Mouse (Mus musculus): Measurements from ENCODE around the gene Doc2g. TPM values are rescaled to one million over a fixed set of nuclear protein-coding genes. Genes with fewer than 3 reads are reported as not detected.

Doc2g gene
- polyA plus RNA-seq, 1 experiment from 2014 or later = 74.6 TPM

DNA sequence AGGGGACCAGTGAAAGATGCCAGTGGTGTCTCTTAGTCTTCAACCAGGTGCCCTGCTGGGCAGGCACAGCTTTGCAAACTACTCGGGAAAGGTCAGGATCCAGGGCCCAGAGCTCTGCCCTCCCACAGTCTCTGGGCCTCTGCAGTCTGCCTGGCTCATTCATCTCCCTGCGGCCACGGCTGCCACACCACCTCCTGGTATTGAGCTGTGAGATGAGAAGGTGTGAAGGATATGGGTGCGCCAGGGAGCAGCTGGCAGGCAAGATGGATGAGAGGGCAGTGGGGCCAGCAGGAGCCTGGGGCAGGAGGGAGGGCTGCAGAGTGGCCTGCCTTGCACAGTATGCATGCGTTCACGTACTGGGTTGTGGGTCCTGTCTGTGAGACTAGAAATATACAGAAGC lies 12.3 kb upstream of the Doc2g start:
- Histone ChIP-seq H3K36me3 (peaks cover 3% of the 10 kb centered on the region; the same call in 1 of the 2 replicates), H3K4me3 (no peak overlapping the region), H3K4me1 (replicated peaks) (peaks cover 13% of the 10 kb centered on the region), H3K9me3 (replicated peaks) (no peaks in the 10 kb centered on the region), H3K4me2 (no peak overlapping the region), H3K27ac (ENCODE audit: poor library complexity, severe bottlenecking) (no peak overlapping the region), H3K9ac (no peak overlapping the region; the same call in 1 of the 2 replicates), H3K27me3 (replicated peaks) (peaks cover 15% of the 10 kb centered on the region; the same call in 1 of the 2 replicates)
- ATAC-seq (ENCODE audit: insufficient number of reproducible peaks, low FRiP score) = no peak
- 54% methylated on average over 6 of the region's 6 CpGs for WGBS

DNA sequence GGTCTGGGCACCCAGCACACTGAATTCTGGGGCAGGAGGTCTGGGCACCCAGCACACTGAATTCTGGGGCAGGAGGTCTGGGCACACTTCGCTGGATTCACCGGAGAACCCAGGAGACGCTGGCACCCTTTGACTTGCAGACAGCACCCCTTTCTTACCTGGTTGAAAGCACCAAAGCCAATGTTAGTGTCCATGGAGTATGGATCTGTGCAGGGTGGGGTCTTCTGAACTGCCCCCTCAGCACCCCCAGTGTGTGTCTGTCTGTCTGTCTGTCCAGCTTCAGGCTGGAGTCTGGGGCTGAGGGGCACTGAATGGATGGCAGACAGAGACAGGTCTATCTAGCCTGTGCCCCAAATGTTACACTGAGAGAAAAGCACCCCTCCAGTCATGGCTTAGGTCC lies 11.6 kb upstream of the Doc2g start:
- Histone ChIP-seq H3K27me3 (replicated peaks) (peaks cover 15% of the 10 kb centered on the region; the same call in 1 of the 2 replicates), H3K4me3 (no peak overlapping the region), H3K4me1 (replicated peaks) (peaks cover 6% of the 10 kb centered on the region), H3K9ac (no peak overlapping the region), H3K4me2 (no peak overlapping the region), H3K36me3 (peaks cover 3% of the 10 kb centered on the region; the same call in 1 of the 2 replicates), H3K9me3 (replicated peaks) (no peaks in the 10 kb centered on the region), H3K27ac (ENCODE audit: poor library complexity, severe bottlenecking) (no peak overlapping the region)
- ATAC-seq (ENCODE audit: insufficient number of reproducible peaks, low FRiP score) = no peak
- WGBS = 89% methylated on average over 3 of the region's 3 CpGs

DNA sequence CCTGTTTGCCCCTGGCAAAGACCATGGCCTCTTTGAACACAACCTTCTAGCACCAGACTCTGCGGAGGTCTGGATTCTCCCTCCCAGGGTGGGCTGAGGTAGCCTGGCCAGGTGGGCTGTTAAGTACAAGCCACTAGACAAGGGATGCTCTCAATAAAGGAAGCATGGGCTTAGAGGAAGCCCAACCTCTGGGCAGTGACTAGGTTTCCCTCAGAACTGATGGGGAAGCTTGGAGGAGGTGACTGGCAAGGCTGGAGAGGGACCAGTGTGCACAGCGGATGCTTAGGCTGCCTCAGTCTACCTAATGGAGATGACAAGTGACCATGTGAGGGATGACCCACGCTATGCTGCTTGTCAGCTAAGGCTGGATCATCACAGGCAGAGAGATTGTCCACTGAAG lies 11.1 kb upstream of the Doc2g start:
- Histone ChIP-seq H3K27ac (ENCODE audit: poor library complexity, severe bottlenecking) (no peak overlapping the region), H3K27me3 (replicated peaks) (peaks cover 15% of the 10 kb centered on the region; the same call in 1 of the 2 replicates), H3K9me3 (replicated peaks) (no peaks in the 10 kb centered on the region), H3K9ac (no peak overlapping the region), H3K4me3 (no peak overlapping the region), H3K4me2 (no peak overlapping the region), H3K36me3 (peaks cover 3% of the 10 kb centered on the region; the same call in 1 of the 2 replicates), H3K4me1 (replicated peaks) (peaks cover 2% of the 10 kb centered on the region)
- 85% methylated on average over 3 of the region's 3 CpGs for WGBS
- no peak for ATAC-seq (ENCODE audit: insufficient number of reproducible peaks, low FRiP score)

DNA sequence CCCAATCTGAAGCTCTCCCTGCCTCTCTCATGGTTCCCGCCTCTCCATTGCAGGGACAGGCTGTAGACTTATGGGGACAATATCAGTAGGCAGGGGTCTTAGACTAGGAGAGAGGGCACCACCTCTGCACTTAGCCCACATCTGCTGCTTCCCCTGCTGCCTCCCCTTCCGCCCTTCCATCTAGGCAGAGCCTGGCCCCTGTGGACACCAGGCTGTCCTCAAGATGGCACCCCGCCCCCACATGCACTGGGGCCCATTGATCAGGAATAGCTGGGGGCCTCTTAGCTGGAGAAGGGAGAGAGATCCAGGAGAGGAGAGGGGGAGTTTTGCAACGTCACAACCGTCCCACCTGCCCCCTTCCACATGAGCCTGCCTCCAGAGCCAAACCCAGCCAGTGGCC lies 10.7 kb upstream of the Doc2g start, which contains the start of gene Tbx10:
TSS of gene Tbx10 (plus strand) at position 337 of the 400 bp plus-strand sequence.
- 41% methylated on average over 5 of the region's 5 CpGs for WGBS
- Histone ChIP-seq H3K4me2 (no peak within 1 kb of the TSS), H3K9me3 (replicated peaks) (no peaks in the 10 kb centered on the region), H3K36me3 (peaks cover 3% of the 10 kb centered on the region; the same call in 1 of the 2 replicates), H3K27ac (ENCODE audit: poor library complexity, severe bottlenecking) (no peak within 1 kb of the TSS), H3K9ac (no peak within 1 kb of the TSS), H3K27me3 (replicated peaks) (peaks cover 15% of the 10 kb centered on the region; the same call in 1 of the 2 replicates), H3K4me3 (no peak within 1 kb of the TSS), H3K4me1 (replicated peaks) (peaks cover 4% of the 10 kb centered on the region; the same call in 1 of the 2 replicates)
- ATAC-seq (ENCODE audit: insufficient number of reproducible peaks, low FRiP score) = no peak

DNA sequence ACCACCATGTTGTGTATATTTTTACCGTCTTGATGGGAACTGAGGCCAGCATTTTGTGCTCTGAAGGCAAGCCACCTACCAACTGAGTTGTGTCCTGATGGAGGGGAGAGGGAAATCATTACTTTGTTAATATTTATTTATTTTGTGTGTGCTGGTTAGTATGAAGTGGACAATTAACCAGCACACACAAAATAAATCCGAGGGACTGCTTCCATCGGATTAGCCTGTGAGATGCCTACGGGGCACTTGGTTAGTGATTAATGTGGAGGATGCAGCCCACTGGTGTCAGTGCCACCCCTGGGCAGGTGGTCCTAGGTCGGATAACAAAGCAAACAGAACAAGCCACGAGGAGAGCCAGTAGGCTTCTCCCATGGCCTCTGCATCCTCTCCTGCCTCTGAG lies 8.2 kb upstream of the Doc2g start:
- no peak for ATAC-seq (ENCODE audit: insufficient number of reproducible peaks, low FRiP score)
- no peaks in the 10 kb centered on the region for H3K9me3 ChIP-seq (replicated peaks)
- peaks cover 14% of the 10 kb centered on the region for H3K4me1 ChIP-seq (replicated peaks)
- H3K27me3 ChIP-seq (replicated peaks) = peaks cover 15% of the 10 kb centered on the region; the same call in 1 of the 2 replicates
- no peaks in the 10 kb centered on the region for H3K36me3 ChIP-seq
- no peak overlapping the region for H3K4me3 ChIP-seq
- no peak overlapping the region for H3K9ac ChIP-seq
- 66% methylated on average over 6 of the region's 6 CpGs for WGBS
- no peak overlapping the region for H3K4me2 ChIP-seq
- no peak overlapping the region for H3K27ac ChIP-seq (ENCODE audit: poor library complexity, severe bottlenecking)

DNA sequence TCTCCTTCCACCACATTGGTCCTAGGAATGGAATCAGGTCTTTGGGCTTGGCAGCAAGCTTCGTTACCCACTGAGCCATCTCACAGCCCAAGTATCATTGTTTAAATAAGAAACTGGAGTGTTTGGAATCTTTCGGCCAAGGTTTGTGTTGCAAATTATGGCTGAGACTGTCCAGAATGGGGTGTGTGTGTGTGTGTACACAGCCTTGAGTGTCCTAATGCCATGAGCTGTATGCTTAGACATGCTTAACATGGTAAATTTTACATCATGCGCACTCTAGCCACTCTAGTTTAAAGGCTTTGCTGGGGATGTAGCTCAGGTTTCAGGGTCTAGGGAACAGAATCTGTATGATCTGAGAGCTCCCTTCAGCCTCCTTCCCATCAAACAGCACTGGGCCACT lies 7.6 kb upstream of the Doc2g start:
- H3K27ac ChIP-seq (ENCODE audit: poor library complexity, severe bottlenecking) = no peak overlapping the region
- peaks cover 15% of the 10 kb centered on the region; the same call in 1 of the 2 replicates for H3K27me3 ChIP-seq (replicated peaks)
- 88% methylated on average over 3 of the region's 3 CpGs for WGBS
- no peak overlapping the region for H3K4me3 ChIP-seq
- H3K9ac ChIP-seq = no peak overlapping the region
- H3K36me3 ChIP-seq = no peaks in the 10 kb centered on the region
- H3K4me2 ChIP-seq = no peak overlapping the region
- ATAC-seq (ENCODE audit: insufficient number of reproducible peaks, low FRiP score) = no peak
- H3K4me1 ChIP-seq (replicated peaks) = peaks cover 14% of the 10 kb centered on the region
- no peaks in the 10 kb centered on the region for H3K9me3 ChIP-seq (replicated peaks)

DNA sequence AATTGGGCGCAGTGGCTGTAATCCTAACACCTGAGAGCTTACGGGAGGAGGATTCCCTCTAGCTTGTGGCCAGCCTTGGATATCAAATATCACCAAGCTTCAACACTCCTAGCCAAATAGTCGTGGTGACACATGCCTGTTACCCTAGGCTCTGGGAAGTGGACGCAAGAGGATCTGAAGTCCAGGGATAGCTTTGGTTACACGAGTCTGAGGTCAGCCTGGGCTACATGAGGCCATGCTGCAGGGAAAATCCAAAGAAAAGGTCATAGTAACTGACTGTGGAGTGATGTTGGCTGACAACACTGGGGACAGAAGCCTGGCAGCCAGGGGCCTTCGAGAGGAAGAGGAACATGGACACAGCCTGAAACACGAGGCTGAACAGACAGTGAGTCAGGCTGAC lies 7.0 kb upstream of the Doc2g start:
- ATAC-seq (ENCODE audit: insufficient number of reproducible peaks, low FRiP score) = no peak
- peaks cover 18% of the 10 kb centered on the region for H3K4me1 ChIP-seq (replicated peaks)
- H3K36me3 ChIP-seq = no peaks in the 10 kb centered on the region
- H3K27ac ChIP-seq (ENCODE audit: poor library complexity, severe bottlenecking) = no peak overlapping the region
- no peak overlapping the region for H3K4me3 ChIP-seq
- no peak overlapping the region for H3K9ac ChIP-seq
- WGBS = 64% methylated on average over 7 of the region's 7 CpGs
- peaks cover 10% of the 10 kb centered on the region; the same call in 1 of the 2 replicates for H3K27me3 ChIP-seq (replicated peaks)
- no peak overlapping the region for H3K4me2 ChIP-seq
- no peaks in the 10 kb centered on the region for H3K9me3 ChIP-seq (replicated peaks)

DNA sequence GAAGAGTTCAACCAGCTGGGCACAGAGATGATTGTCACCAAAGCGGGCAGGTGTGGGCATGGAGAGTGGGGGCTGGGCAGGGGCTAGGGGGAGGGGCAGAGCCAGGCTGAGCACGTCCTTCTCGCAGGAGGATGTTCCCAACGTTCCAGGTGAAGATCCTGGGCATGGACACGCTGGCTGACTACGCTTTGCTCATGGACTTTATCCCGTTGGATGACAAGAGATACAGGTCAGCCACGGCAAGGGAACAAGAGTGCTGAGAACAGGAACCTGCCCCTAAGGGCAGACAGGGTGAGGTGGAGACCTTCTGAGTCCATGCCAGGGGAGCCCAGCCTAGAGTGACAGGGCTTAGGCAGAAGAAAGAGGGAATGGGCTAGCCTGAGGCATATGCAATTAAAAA lies 6.4 kb upstream of the Doc2g start:
- 80% methylated on average over 8 of the region's 8 CpGs for WGBS
- Histone ChIP-seq H3K27me3 (replicated peaks) (0 out of 2 replicates have a peak, but pooled peaks cover 5% of the 10 kb centered on the region), H3K27ac (ENCODE audit: poor library complexity, severe bottlenecking) (no peak overlapping the region), H3K9ac (no peak overlapping the region), H3K9me3 (replicated peaks) (no peaks in the 10 kb centered on the region), H3K4me3 (no peak overlapping the region), H3K4me1 (replicated peaks) (peaks cover 25% of the 10 kb centered on the region), H3K4me2 (no peak overlapping the region), H3K36me3 (no peaks in the 10 kb centered on the region)
- ATAC-seq (ENCODE audit: insufficient number of reproducible peaks, low FRiP score) = no peak

DNA sequence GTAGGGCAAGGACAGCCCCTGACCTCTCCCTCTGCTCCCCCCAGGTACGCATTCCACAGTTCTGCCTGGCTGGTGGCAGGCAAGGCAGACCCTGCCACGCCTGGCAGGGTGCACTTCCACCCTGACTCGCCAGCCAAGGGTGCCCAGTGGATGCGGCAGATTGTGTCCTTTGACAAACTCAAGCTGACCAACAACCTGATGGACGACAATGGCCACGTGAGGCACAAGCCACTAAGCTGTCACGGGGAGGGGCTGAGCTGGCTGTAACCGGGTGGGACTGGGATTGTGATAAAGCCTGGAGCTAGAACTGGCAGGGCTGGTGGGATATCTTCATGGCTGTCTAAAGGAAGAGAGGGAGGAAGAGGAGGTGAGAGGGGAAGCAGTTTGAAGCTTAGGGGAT lies 5.9 kb upstream of the Doc2g start:
- Histone ChIP-seq H3K4me3 (no peak overlapping the region), H3K36me3 (no peaks in the 10 kb centered on the region), H3K27ac (ENCODE audit: poor library complexity, severe bottlenecking) (no peak overlapping the region), H3K4me2 (no peak overlapping the region), H3K9me3 (replicated peaks) (no peaks in the 10 kb centered on the region), H3K27me3 (replicated peaks) (0 out of 2 replicates have a peak, but pooled peaks cover 5% of the 10 kb centered on the region), H3K4me1 (replicated peaks) (peaks cover 30% of the 10 kb centered on the region), H3K9ac (no peak overlapping the region)
- no peak for ATAC-seq (ENCODE audit: insufficient number of reproducible peaks, low FRiP score)
- WGBS = 48% methylated on average over 8 of the region's 8 CpGs

DNA sequence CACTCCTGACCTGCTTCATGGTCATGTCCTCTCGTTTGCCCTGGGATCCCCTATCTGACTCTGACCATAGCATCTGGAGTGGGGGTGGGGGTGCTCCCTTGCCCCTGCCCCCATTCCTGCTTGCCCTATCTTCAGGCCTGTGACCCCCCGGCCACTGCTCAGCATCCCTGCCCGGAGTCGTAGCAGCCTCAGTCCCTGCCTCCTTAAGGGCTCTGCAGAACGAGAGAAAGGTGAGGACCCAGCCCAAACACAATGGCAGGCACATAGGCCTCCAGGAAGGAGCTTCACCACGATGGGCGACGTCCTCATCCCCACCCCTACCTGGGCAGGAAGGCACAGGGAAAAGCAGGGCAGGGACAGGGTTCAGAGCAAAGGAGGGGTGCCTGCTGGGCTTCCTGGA lies 4.8 kb upstream of the Doc2g start:
- Histone ChIP-seq H3K27me3 (replicated peaks) (0 out of 2 replicates have a peak, but pooled peaks cover 5% of the 10 kb centered on the region), H3K36me3 (no peaks in the 10 kb centered on the region), H3K4me2 (no peak overlapping the region), H3K4me3 (no peak overlapping the region), H3K4me1 (replicated peaks) (peaks cover 40% of the 10 kb centered on the region), H3K27ac (ENCODE audit: poor library complexity, severe bottlenecking) (no peak overlapping the region), H3K9me3 (replicated peaks) (no peaks in the 10 kb centered on the region), H3K9ac (0 out of 2 replicates have a peak overlapping the region, but pooled peaks have one; percentile 3)
- no peak for ATAC-seq (ENCODE audit: insufficient number of reproducible peaks, low FRiP score)
- 67% methylated on average over 8 of the region's 8 CpGs for whole genome bisulfite sequencing

DNA sequence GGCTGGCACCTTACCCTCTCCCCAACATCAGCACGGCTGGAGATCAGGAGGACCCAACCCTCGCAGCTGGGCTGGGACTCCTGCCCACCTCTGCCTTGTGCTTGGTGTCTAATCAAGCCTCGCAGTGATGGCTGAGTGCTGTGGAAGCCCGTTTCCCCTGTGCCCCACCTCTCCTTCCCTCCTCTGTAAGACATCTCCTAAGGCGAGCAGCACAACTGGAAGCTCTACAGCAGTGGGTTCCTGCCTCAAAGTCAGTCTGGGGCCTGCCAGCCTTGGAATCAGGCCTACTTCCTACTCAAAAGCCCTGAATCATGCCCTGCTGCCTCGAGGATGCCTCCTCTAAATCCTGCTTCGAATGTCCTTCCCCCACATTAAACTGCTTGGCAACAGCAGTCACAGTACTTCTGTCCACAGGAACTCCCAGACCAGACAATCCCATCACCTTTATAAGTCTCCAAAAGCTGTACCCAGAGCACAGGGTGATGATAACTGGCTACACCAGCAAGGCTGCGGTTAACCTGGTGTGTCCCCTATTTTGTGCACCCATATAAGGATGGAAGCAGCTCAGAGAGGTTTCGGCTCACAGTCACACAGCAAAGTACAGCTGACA lies 3.9 kb upstream of the Doc2g start:
- Histone ChIP-seq H3K4me1 (replicated peaks) (peaks cover 49% of the 10 kb centered on the region), H3K4me2 (peak overlapping the region; percentile 87), H3K27me3 (replicated peaks) (0 out of 2 replicates have a peak, but pooled peaks cover 5% of the 10 kb centered on the region), H3K9ac (peak overlapping the region; percentile 94), H3K27ac (ENCODE audit: poor library complexity, severe bottlenecking) (no peak overlapping the region), H3K9me3 (replicated peaks) (no peaks in the 10 kb centered on the region), H3K4me3 (peak overlapping the region; percentile 77), H3K36me3 (peaks cover 1% of the 10 kb centered on the region; the same call in 1 of the 2 replicates)
- no peak for ATAC-seq (ENCODE audit: insufficient number of reproducible peaks, low FRiP score)
- 81% methylated on average over 9 of the region's 9 CpGs for WGBS
